14 mouse cellular contexts compared by ENCODE assay signal in genomic region chr3:117664316-117664715, GRCm38 (mm10).
"Had no signal": no experiment of that assay in that cellular context is flagged by ENCODE, and none has a peak within 500 bp of the region (broad histone marks: within the 10 kb centered on the region; RNA-seq: fewer than 3 reads in every experiment).

No protein-coding gene starts in this region.

- H3K9ac ChIP-seq: kidney, embryonic 15.5 days; limb, embryonic 13.5 days; liver, embryonic 14.5 days; neural tube, embryonic 15.5 days had no signal

- H3K4me2 ChIP-seq: kidney, embryonic 15.5 days; limb, embryonic 13.5 days; neural tube, embryonic 15.5 days had no signal

- DNase-seq: kidney, postnatal 25 days; left cerebral cortex, postnatal 4 days; lung, adult 18-20 months; midbrain, embryonic 14.5 days; right cerebral cortex, postnatal 4 days; spleen, adult 18-20 months; thymus, adult 2 months; thymus, postnatal 25 days had no signal

- H3K4me3 ChIP-seq: kidney, embryonic 15.5 days; layer of hippocampus, adult 2 months; limb, embryonic 13.5 days; myocyte; neural tube, embryonic 15.5 days had no signal

- H3K9me3 ChIP-seq: kidney, embryonic 15.5 days; limb, embryonic 13.5 days; neural tube, embryonic 15.5 days had no signal

- H3K4me1 ChIP-seq: kidney, embryonic 15.5 days; limb, embryonic 13.5 days; neural tube, embryonic 15.5 days had no signal

- H3K27ac ChIP-seq: kidney, embryonic 15.5 days; layer of hippocampus, adult 2 months; limb, embryonic 13.5 days; liver, embryonic 14.5 days; neural tube, embryonic 15.5 days had no signal

- H3K36me3 ChIP-seq: kidney, embryonic 15.5 days; limb, embryonic 13.5 days; neural tube, embryonic 15.5 days had no signal

- H3K27me3 ChIP-seq: kidney, embryonic 15.5 days; limb, embryonic 13.5 days; neural tube, embryonic 15.5 days had no signal
